Mouse (Mus musculus) lung, embryonic 14.5 days (tissue): ENCODE data around the gene Dhcr7. TPM values are rescaled to one million over a fixed set of nuclear protein-coding genes. Genes with fewer than 3 reads are reported as not detected.

Source experiments
- ATAC-seq: fragments of 200-750 bp; cut with Nextera tagmentation; 2 replicates; pipeline ENCODE4 v1.8.0; 2017; ENCODE audit warnings: mild to moderate bottlenecking, moderate TSS enrichment, moderate library complexity; ENCODE audit not compliant: insufficient read depth
- DNase-seq: peaks from one replicate; pipeline ENCODE4 v3.0.0-alpha.2; 2015
- H3K27ac ChIP-seq: fragments of 300-500 bp; sonication (generic); 2 replicates; pipeline ENCODE4 v1.5.1; 2014; ENCODE audit warnings: low read depth, mild to moderate bottlenecking, moderate library complexity
- H3K27me3 ChIP-seq: fragments of 300-500 bp; sonication (generic); 2 replicates; pipeline ENCODE4 v1.6.1; 2014; ENCODE audit warnings: low read length, control low read depth; ENCODE audit not compliant: insufficient read depth
- H3K36me3 ChIP-seq: fragments of 300-500 bp; sonication (generic); 2 replicates; pipeline ENCODE4 v1.6.1; 2014; ENCODE audit warnings: control low read depth; ENCODE audit not compliant: insufficient read depth
- H3K4me1 ChIP-seq: fragments of 300-500 bp; sonication (generic); 2 replicates; pipeline ENCODE4 v1.6.1; 2014; ENCODE audit warnings: antibody characterized with exemption, control low read depth; ENCODE audit not compliant: insufficient read depth
- H3K4me2 ChIP-seq: fragments of 300-500 bp; sonication (generic); 2 replicates; pipeline ENCODE4 v1.6.1; 2014; ENCODE audit warnings: mild to moderate bottlenecking
- H3K4me3 ChIP-seq: fragments of 300-500 bp; sonication (generic); 2 replicates; pipeline ENCODE4 v1.5.1; 2014; ENCODE audit warnings: low read depth, low read length
- H3K9ac ChIP-seq: fragments of 300-500 bp; sonication (generic); 2 replicates; pipeline ENCODE4 v1.6.1; 2014
- H3K9me3 ChIP-seq: fragments of 300-500 bp; sonication (generic); 2 replicates; pipeline ENCODE4 v1.6.1; 2016; ENCODE audit warnings: low read depth, low read length, control low read depth
- CTCF ChIP-seq: IDR thresholded peaks from 2 replicates; pipeline ENCODE4 v1.5.1; 2016; ENCODE audit warnings: antibody characterized with exemption, low read depth
- WGBS: fragments of 180-500 bp; shearing (Covaris S2); extraction: QIAGEN DNeasy Blood & Tissue Kit; methylation state at CpG from one replicate; pipeline ENCODE4 v1.1.7; 2014; 5-methylcytosine and 5-hydroxymethylcytosine counted together
- polyA plus RNA-seq: library from polyadenylated mRNA; unstranded; fragments of >200 nt; fragmentation: Nextera tagmentation; extraction: Ambion mirVana; gene quantifications from 2 replicates; pipeline ENCODE4 v1.2.1, GENCODE M21; 2014

Dhcr7 gene
- 44.2 and 45.3 TPM in 2 replicates for polyA plus RNA-seq

- peak within 1 kb of the TSS; percentile 74 for H3K9ac ChIP-seq
- peaks cover 5% of the 10 kb centered on the region for H3K4me1 ChIP-seq
- no peaks in the 10 kb centered on the region for H3K27me3 ChIP-seq
- DNase-seq = peak; percentile 99
- under 1% methylated on average over 40 of the region's 40 CpGs for WGBS
- peaks cover 9% of the 10 kb centered on the region; the same call in 1 of the 2 replicates for H3K36me3 ChIP-seq
- peak within 1 kb of the TSS; percentile 74; the same call in 1 of the 2 replicates for H3K27ac ChIP-seq
- TF ChIP-seq CTCF = no peak
- H3K9me3 ChIP-seq = no peaks in the 10 kb centered on the region
- peak; percentile 98 for ATAC-seq
- H3K4me2 ChIP-seq = peak within 1 kb of the TSS; percentile 87
- peak within 1 kb of the TSS; percentile 62 for H3K4me3 ChIP-seq
Measured at GRCm38 (mm10) chr7:143822375-143823265, at the start of gene Dhcr7, which contains the start of gene Nadsyn1. Dhcr7 (plus strand) TSS chr7:143823145. Nadsyn1 (minus strand) TSS chr7:143822849.

- H3K4me2 ChIP-seq = no peak overlapping the region
- H3K36me3 ChIP-seq = no peaks in the 10 kb centered on the region
- no peak overlapping the region for H3K9ac ChIP-seq
- WGBS = 25% methylated on average over 3 of the region's 3 CpGs
- ATAC-seq (no peak), DNase-seq (no peak)
- H3K27me3 ChIP-seq = no peaks in the 10 kb centered on the region
- no peak overlapping the region for H3K4me3 ChIP-seq
- no peaks in the 10 kb centered on the region for H3K9me3 ChIP-seq
- no peak overlapping the region for H3K27ac ChIP-seq
- H3K4me1 ChIP-seq = no peaks in the 10 kb centered on the region
- no peak for TF ChIP-seq CTCF
Measured at GRCm38 (mm10) chr7:143776137-143776536, 46.8 kb upstream of the Dhcr7 start.

GRCm38 (mm10) chr7:143777375-143777774 is 45.6 kb upstream of the Dhcr7 start:
- Histone ChIP-seq H3K36me3 (no peaks in the 10 kb centered on the region), H3K9ac (no peak overlapping the region), H3K27ac (no peak overlapping the region), H3K4me2 (no peak overlapping the region), H3K4me1 (no peaks in the 10 kb centered on the region), H3K9me3 (no peaks in the 10 kb centered on the region), H3K27me3 (no peaks in the 10 kb centered on the region), H3K4me3 (no peak overlapping the region)
- ATAC-seq (no peak), DNase-seq (no peak)
- TF ChIP-seq CTCF = no peak
- 45% methylated on average over 2 of the region's 2 CpGs for WGBS

GRCm38 (mm10) chr7:143783378-143783995 is 39.5 kb upstream of the Dhcr7 start:
- ATAC-seq = peak; percentile 68

GRCm38 (mm10) chr7:143783996-143784829 is 38.7 kb upstream of the Dhcr7 start, which contains the start of gene Mrgpre:
Mrgpre (minus strand) TSS chr7:143784500.
- no peaks in the 10 kb centered on the region for H3K9me3 ChIP-seq
- H3K4me2 ChIP-seq = peak within 1 kb of the TSS; percentile 65
- H3K36me3 ChIP-seq = no peaks in the 10 kb centered on the region
- H3K4me1 ChIP-seq = peaks cover 4% of the 10 kb centered on the region; the same call in 1 of the 2 replicates
- peak within 1 kb of the TSS; percentile 42; the same call in 1 of the 2 replicates for H3K27ac ChIP-seq
- no peaks in the 10 kb centered on the region for H3K27me3 ChIP-seq
- peak; percentile 87 for DNase-seq
- TF ChIP-seq CTCF = no peak
- ATAC-seq = peak; percentile 94
- H3K4me3 ChIP-seq = peak within 1 kb of the TSS; percentile 38
- H3K9ac ChIP-seq = peak within 1 kb of the TSS; percentile 37
- 3% methylated on average over 21 of the region's 21 CpGs for WGBS

More at GRCm38 (mm10) chr7:143783378-143783995, 39.5 kb upstream of the Dhcr7 start:
- peak overlapping the region; percentile 38 for H3K4me3 ChIP-seq
- H3K27me3 ChIP-seq = no peaks in the 10 kb centered on the region
- no peaks in the 10 kb centered on the region for H3K9me3 ChIP-seq
- peak overlapping the region; percentile 37; the same call in 1 of the 2 replicates for H3K9ac ChIP-seq
- no peak for DNase-seq
- peak overlapping the region; percentile 65 for H3K4me2 ChIP-seq
- no peak for TF ChIP-seq CTCF
- peaks cover 4% of the 10 kb centered on the region; the same call in 1 of the 2 replicates for H3K4me1 ChIP-seq
- H3K36me3 ChIP-seq = no peaks in the 10 kb centered on the region
- peak overlapping the region; percentile 42; the same call in 1 of the 2 replicates for H3K27ac ChIP-seq
- WGBS = 10% methylated on average over 6 of the region's 6 CpGs

- WGBS = 69% methylated on average over 6 of the region's 6 CpGs
- no peak overlapping the region for H3K4me3 ChIP-seq
- H3K4me1 ChIP-seq = no peaks in the 10 kb centered on the region
- ATAC-seq = no peak
- H3K27me3 ChIP-seq = no peaks in the 10 kb centered on the region
- H3K9ac ChIP-seq = no peak overlapping the region
- peaks cover 19% of the 10 kb centered on the region; the same call in 1 of the 2 replicates for H3K36me3 ChIP-seq
- no peak for DNase-seq
- H3K9me3 ChIP-seq = no peaks in the 10 kb centered on the region
- no peak overlapping the region for H3K27ac ChIP-seq
- H3K4me2 ChIP-seq = no peak overlapping the region
- TF ChIP-seq CTCF = no peak
Measured at GRCm38 (mm10) chr7:143792336-143792985, 30.5 kb upstream of the Dhcr7 start.
